Mouse (Mus musculus) limb, embryonic 11.5 days (tissue): Measurements from ENCODE around the gene Bag6. TPM values are rescaled to one million over a fixed set of nuclear protein-coding genes. Genes with fewer than 3 reads are reported as not detected.

Experiments
- ATAC-seq: fragments of 200-750 bp; cut with Nextera tagmentation; 2 replicates; pipeline ENCODE4 v1.8.0; 2017; ENCODE audit warnings: low read depth; ENCODE audit not compliant: insufficient number of reproducible peaks, low FRiP score, low TSS enrichment
- DNase-seq: peaks from one replicate; pipeline ENCODE4 v3.0.0-alpha.2; 2015; ENCODE audit warnings: low spot score
- H3K27ac ChIP-seq: fragments of 300-500 bp; sonication (generic); replicated peaks from 2 replicates; pipeline ENCODE4 v1.5.1; 2014; ENCODE audit warnings: low read depth, mild to moderate bottlenecking, low read length
- H3K27me3 ChIP-seq: fragments of 300-500 bp; sonication (generic); 2 replicates; pipeline ENCODE4 v1.6.1; 2014; ENCODE audit warnings: mild to moderate bottlenecking, low read length, mixed read lengths; ENCODE audit not compliant: control insufficient read depth, insufficient read depth
- H3K36me3 ChIP-seq: fragments of 300-500 bp; sonication (generic); 2 replicates; pipeline ENCODE4 v1.6.1; 2014; ENCODE audit warnings: mild to moderate bottlenecking, low read length, moderate library complexity, mixed read lengths; ENCODE audit not compliant: control insufficient read depth, insufficient read depth
- H3K4me1 ChIP-seq: fragments of 300-500 bp; sonication (generic); 2 replicates; pipeline ENCODE4 v1.6.1; 2014; ENCODE audit warnings: low read length, mixed read lengths; ENCODE audit not compliant: control insufficient read depth, insufficient read depth
- H3K4me2 ChIP-seq: fragments of 300-500 bp; sonication (generic); 2 replicates; pipeline ENCODE4 v1.6.1; 2014; ENCODE audit warnings: low read depth, mild to moderate bottlenecking, moderate library complexity; ENCODE audit not compliant: severe bottlenecking
- H3K4me3 ChIP-seq: fragments of 300-500 bp; sonication (generic); 2 replicates; pipeline ENCODE4 v1.5.1; 2014; ENCODE audit warnings: low read depth, low read length
- H3K9ac ChIP-seq: fragments of 300-500 bp; sonication (generic); 2 replicates; pipeline ENCODE4 v1.6.1; 2014; ENCODE audit warnings: mild to moderate bottlenecking, low read length
- H3K9me3 ChIP-seq: fragments of 300-500 bp; sonication (generic); 2 replicates; pipeline ENCODE4 v1.6.1; 2016; ENCODE audit warnings: low read length; ENCODE audit not compliant: control insufficient read depth
- WGBS: fragments of 180-500 bp; shearing (Covaris S2); extraction: QIAGEN DNeasy Blood & Tissue Kit; methylation state at CpG from one replicate; pipeline ENCODE4 v1.1.7; 2014; 5-methylcytosine and 5-hydroxymethylcytosine counted together
- polyA plus RNA-seq: library from polyadenylated mRNA; unstranded; fragments of >200 nt; fragmentation: Nextera tagmentation; extraction: Ambion mirVana; gene quantifications from 2 replicates; pipeline ENCODE4 v1.2.1, GENCODE M21; 2014

Bag6 gene
- polyA plus RNA-seq, 1 experiment from 2014 or later: 104 TPM

- Histone ChIP-seq H3K4me1 (no peaks in the 10 kb centered on the region), H3K27ac (no peak overlapping the region), H3K4me3 (no peak overlapping the region), H3K36me3 (peaks cover 91% of the 10 kb centered on the region), H3K9ac (no peak overlapping the region), H3K27me3 (no peaks in the 10 kb centered on the region), H3K4me2 (no peak overlapping the region), H3K9me3 (no peaks in the 10 kb centered on the region)
- DNase-seq: no peak
- 92% methylated on average over 33 of the region's 33 CpGs for WGBS
- ATAC-seq: no peak
Measured at GRCm38 (mm10) chr17:35156461-35157200, 21.7 kb downstream of the Bag6 start.

- no peaks in the 10 kb centered on the region for H3K9me3 ChIP-seq
- peaks cover 3% of the 10 kb centered on the region; the same call in 1 of the 2 replicates for H3K4me1 ChIP-seq
- no peak overlapping the region for H3K4me3 ChIP-seq
- no peaks in the 10 kb centered on the region for H3K27me3 ChIP-seq
- no peak overlapping the region for H3K9ac ChIP-seq
- ATAC-seq (no peak), DNase-seq (no peak)
- no peak overlapping the region for H3K27ac ChIP-seq
- H3K4me2 ChIP-seq: no peak overlapping the region
- WGBS: 91% methylated on average over 8 of the region's 8 CpGs
- H3K36me3 ChIP-seq: peaks cover 95% of the 10 kb centered on the region
Measured at GRCm38 (mm10) chr17:35157254-35157653, 22.3 kb downstream of the Bag6 start.

- no peaks in the 10 kb centered on the region for H3K27me3 ChIP-seq
- H3K27ac ChIP-seq: no peak overlapping the region
- H3K36me3 ChIP-seq: peaks cover 90% of the 10 kb centered on the region
- no peak overlapping the region for H3K4me3 ChIP-seq
- no peak for DNase-seq
- no peak overlapping the region for H3K9ac ChIP-seq
- peaks cover 6% of the 10 kb centered on the region; the same call in 1 of the 2 replicates for H3K4me1 ChIP-seq
- no peak overlapping the region for H3K4me2 ChIP-seq
- WGBS: 93% methylated on average over 8 of the region's 8 CpGs
- H3K9me3 ChIP-seq: no peaks in the 10 kb centered on the region
- ATAC-seq: no peak
Measured at GRCm38 (mm10) chr17:35157661-35158175, 22.7 kb downstream of the Bag6 start.

- H3K4me3 ChIP-seq: no peak overlapping the region
- WGBS: 95% methylated on average over 16 of the region's 16 CpGs
Measured at GRCm38 (mm10) chr17:35158850-35159593, 24.0 kb downstream of the Bag6 start.

GRCm38 (mm10) chr17:35159638-35160037, 24.7 kb downstream of the Bag6 start:
- H3K27me3 ChIP-seq: no peaks in the 10 kb centered on the region
- ATAC-seq (no peak), DNase-seq (no peak)
- no peak overlapping the region for H3K4me3 ChIP-seq
- no peak overlapping the region for H3K4me2 ChIP-seq
- H3K36me3 ChIP-seq: peaks cover 71% of the 10 kb centered on the region
- peaks cover 6% of the 10 kb centered on the region; the same call in 1 of the 2 replicates for H3K4me1 ChIP-seq
- H3K9ac ChIP-seq: no peak overlapping the region
- no peaks in the 10 kb centered on the region for H3K9me3 ChIP-seq
- WGBS: 86% methylated on average over 7 of the region's 7 CpGs
- no peak overlapping the region for H3K27ac ChIP-seq

More at GRCm38 (mm10) chr17:35158850-35159593, 24.0 kb downstream of the Bag6 start:
- ATAC-seq (no peak), DNase-seq (no peak)
- peaks cover 78% of the 10 kb centered on the region for H3K36me3 ChIP-seq
- no peaks in the 10 kb centered on the region for H3K9me3 ChIP-seq
- no peak overlapping the region for H3K27ac ChIP-seq
- no peak overlapping the region for H3K9ac ChIP-seq
- H3K4me1 ChIP-seq: peaks cover 6% of the 10 kb centered on the region; the same call in 1 of the 2 replicates
- H3K27me3 ChIP-seq: no peaks in the 10 kb centered on the region
- no peak overlapping the region for H3K4me2 ChIP-seq

GRCm38 (mm10) chr17:35161421-35161820, 26.4 kb downstream of the Bag6 start:
- H3K27ac ChIP-seq: no peak overlapping the region
- 89% methylated on average over 11 of the region's 11 CpGs for WGBS
- ATAC-seq (no peak), DNase-seq (no peak)
- H3K4me2 ChIP-seq: 0 out of 2 replicates have a peak overlapping the region, but pooled peaks have one; percentile 20
- H3K9me3 ChIP-seq: no peaks in the 10 kb centered on the region
- peaks cover 11% of the 10 kb centered on the region; the same call in 1 of the 2 replicates for H3K4me1 ChIP-seq
- peaks cover 55% of the 10 kb centered on the region for H3K36me3 ChIP-seq
- no peak overlapping the region for H3K9ac ChIP-seq
- H3K27me3 ChIP-seq: no peaks in the 10 kb centered on the region
- peak overlapping the region; percentile 12; the same call in 1 of the 2 replicates for H3K4me3 ChIP-seq

GRCm38 (mm10) chr17:35162121-35162520, 27.1 kb downstream of the Bag6 start:
- DNase-seq: no peak
- WGBS: 85% methylated on average over 14 of the region's 14 CpGs
- H3K4me3 ChIP-seq: 0 out of 2 replicates have a peak overlapping the region, but pooled peaks have one; percentile 100
- H3K27ac ChIP-seq: no peak overlapping the region
- peak overlapping the region; percentile 12; the same call in 1 of the 2 replicates for H3K9ac ChIP-seq
- peak overlapping the region; percentile 96; the same call in 1 of the 2 replicates for H3K4me2 ChIP-seq
- peaks cover 11% of the 10 kb centered on the region; the same call in 1 of the 2 replicates for H3K4me1 ChIP-seq
- ATAC-seq: no peak
- H3K36me3 ChIP-seq: peaks cover 48% of the 10 kb centered on the region
- no peaks in the 10 kb centered on the region for H3K9me3 ChIP-seq
- no peaks in the 10 kb centered on the region for H3K27me3 ChIP-seq

GRCm38 (mm10) chr17:35162730-35163129, 27.8 kb downstream of the Bag6 start:
- H3K27me3 ChIP-seq: no peaks in the 10 kb centered on the region
- no peak for ATAC-seq
- peaks cover 42% of the 10 kb centered on the region for H3K36me3 ChIP-seq
- no peaks in the 10 kb centered on the region for H3K9me3 ChIP-seq
- no peak for DNase-seq
- H3K4me3 ChIP-seq: peak overlapping the region; percentile 100
- peaks cover 11% of the 10 kb centered on the region; the same call in 1 of the 2 replicates for H3K4me1 ChIP-seq
- no peak overlapping the region for H3K27ac ChIP-seq
- 74% methylated on average over 12 of the region's 12 CpGs for WGBS
- peak overlapping the region; percentile 24; the same call in 1 of the 2 replicates for H3K9ac ChIP-seq
- peak overlapping the region; percentile 96 for H3K4me2 ChIP-seq
